In genomic region chr1:170868905-170869283, GRCm38 (mm10) we compare ENCODE assay signal across 8 mouse cellular contexts. TPM values are rescaled to one million over a fixed set of nuclear protein-coding genes. Genes with fewer than 3 reads are reported as not detected.
A peak's percentile ranks its signal among the peaks of the same experiment; 100 is the strongest.
DNase-seq lines count a peak whose midpoint lies in the region; ATAC-seq and TF ChIP-seq lines count a peak whose summit lies in the region.

No protein-coding gene starts in this region.

- H3K4me1 ChIP-seq in erythroblast, embryonic 14.5 days (ENCODE audit: control insufficient read depth): peaks cover 28% of the 10 kb centered on the region
- peaks cover 3% of the 10 kb centered on the region; the same call in 1 of the 2 replicates for H3K4me1 ChIP-seq in spleen, adult 2 months (ENCODE audit: control insufficient read depth, insufficient read depth, insufficient read length)
- peaks cover 35% of the 10 kb centered on the region for H3K4me1 ChIP-seq in liver, embryonic 12.5 days

- H3K4me2 ChIP-seq in liver, embryonic 12.5 days: peak overlapping the region; percentile 77

- H3K4me3 ChIP-seq in erythroblast, embryonic 14.5 days (replicated peaks): peak overlapping the region; percentile 78
- peak overlapping the region; percentile 57; the same call in 1 of the 2 replicates for H3K4me3 ChIP-seq in spleen, adult 2 months (ENCODE audit: extremely low read depth, insufficient read depth, insufficient read length)
- H3K4me3 ChIP-seq in liver, embryonic 12.5 days: peak overlapping the region; percentile 96

- TF ChIP-seq CTCF in spleen, adult 2 months (IDR thresholded peaks at IDR 0.05; ENCODE audit: extremely low read depth, insufficient read depth, insufficient read length, insufficient replicate concordance): no peak

- H3K27me3 ChIP-seq in erythroblast, embryonic 14.5 days (ENCODE audit: control insufficient read depth): no peaks in the 10 kb centered on the region
- H3K27me3 ChIP-seq in spleen, adult 2 months (ENCODE audit: control insufficient read depth, insufficient read depth, low read length): no peaks in the 10 kb centered on the region
- H3K27me3 ChIP-seq in liver, embryonic 12.5 days (replicated peaks): no peaks in the 10 kb centered on the region

- H3K27ac ChIP-seq in spleen, adult 2 months (ENCODE audit: insufficient read depth, low read length): no peak overlapping the region
- H3K27ac ChIP-seq in liver, embryonic 12.5 days: peak overlapping the region; percentile 91

- H3K9ac ChIP-seq in liver, embryonic 12.5 days: peak overlapping the region; percentile 91

- no peak for DNase-seq in spleen, adult 2 months (ENCODE audit: low read depth in 1 of 2, low spot score in 2 of 2)
- no peak for DNase-seq in spleen, postnatal 4 days (ENCODE audit: low spot score in 2 of 2)
- DNase-seq in layer of hippocampus, adult 11-12 months (ENCODE audit: low spot score): no peak
- DNase-seq in urinary bladder, postnatal 25 days (ENCODE audit: low spot score): no peak
- no peak for DNase-seq in adrenal gland, postnatal 36 days

- peaks cover 5% of the 10 kb centered on the region for H3K36me3 ChIP-seq in erythroblast, embryonic 14.5 days (ENCODE audit: control insufficient read depth)
- no peaks in the 10 kb centered on the region for H3K36me3 ChIP-seq in spleen, adult 2 months (ENCODE audit: control insufficient read depth, insufficient read depth, low read length)
- H3K36me3 ChIP-seq in liver, embryonic 12.5 days: peaks cover 15% of the 10 kb centered on the region

- WGBS in spleen, adult 2 months: 15% methylated on average over 14 of the region's 14 CpGs
- 11% methylated on average over 14 of the region's 14 CpGs for WGBS in liver, embryonic 12.5 days (ENCODE audit: insufficient replicate concordance)

- no peaks in the 10 kb centered on the region for H3K9me3 ChIP-seq in erythroblast, embryonic 14.5 days (ENCODE audit: control insufficient read depth, low read length)
- no peaks in the 10 kb centered on the region for H3K9me3 ChIP-seq in liver, embryonic 12.5 days (replicated peaks)

- ATAC-seq in erythroblast, adult 5-6 weeks (replicated peaks; ENCODE audit: low FRiP score, poor library complexity, severe bottlenecking): no peak
- no peak for ATAC-seq in liver, embryonic 12.5 days

- TF ChIP-seq POLR2A in spleen, adult 2 months (IDR thresholded peaks at IDR 0.05; ENCODE audit: low read depth, low read length): no peak

RNA-seq across cellular contexts. Expression of gene Atf6, which starts 1.3 kb away (rescaled TPM):
- polyA plus RNA-seq in erythroblast, embryonic 14.5 days (2012): 0.21 and 0.22 TPM in 2 replicates
- 17.3 and 21.5 TPM in 2 replicates for total RNA-seq in erythroblast, adult 5-6 weeks (2015; ENCODE audit: low replicate concordance)
- total RNA-seq in erythroblast, adult 5-6 weeks (2017; ENCODE audit: low replicate concordance): 22.6 and 27.2 TPM in 2 replicates
- 9.6 and 10.2 TPM in 2 replicates for polyA plus RNA-seq in spleen, adult 2 months (2012; rRNA removed)
- 9.6 and 10.6 TPM in 2 replicates for polyA plus RNA-seq in liver, embryonic 12.5 days (2016; fragmentation: Nextera tagmentation; extraction: Ambion mirVana)
- total RNA-seq in adrenal gland, postnatal 36 days (2021): 10 to 100 TPM; 34.5 to 40.6 TPM

RNA-seq across cellular contexts. Expression of gene Gm26620, which starts 16.0 kb away (rescaled TPM):
- polyA plus RNA-seq in erythroblast, embryonic 14.5 days (2012): 0.28 and 0.80 TPM in 2 replicates
- total RNA-seq in erythroblast, adult 5-6 weeks (2015; ENCODE audit: low replicate concordance): not detected in 2 replicates
- not detected in 2 replicates for total RNA-seq in erythroblast, adult 5-6 weeks (2017; ENCODE audit: low replicate concordance)
- polyA plus RNA-seq in spleen, adult 2 months (2012; rRNA removed): 0.44 and 1.2 TPM in 2 replicates
- 0.46 and 0.50 TPM in 2 replicates for polyA plus RNA-seq in liver, embryonic 12.5 days (2016; fragmentation: Nextera tagmentation; extraction: Ambion mirVana)
- total RNA-seq in adrenal gland, postnatal 36 days (2021): under 1 TPM; 0.53 to 0.95 TPM

RNA-seq across cellular contexts. Expression of gene Dusp12, which starts 16.4 kb away (rescaled TPM):
- polyA plus RNA-seq in erythroblast, embryonic 14.5 days (2012): 0.10 and 0.16 TPM in 2 replicates
- 1.7 TPM in 1 of 2 replicates, not detected in the other for total RNA-seq in erythroblast, adult 5-6 weeks (2015; ENCODE audit: low replicate concordance)
- 1.4 and 1.5 TPM in 2 replicates for total RNA-seq in erythroblast, adult 5-6 weeks (2017; ENCODE audit: low replicate concordance)
- 11.0 and 15.0 TPM in 2 replicates for polyA plus RNA-seq in spleen, adult 2 months (2012; rRNA removed)
- 25.7 and 27.3 TPM in 2 replicates for polyA plus RNA-seq in liver, embryonic 12.5 days (2016; fragmentation: Nextera tagmentation; extraction: Ambion mirVana)
- 10 to 100 TPM; 18.9 to 19.8 TPM for total RNA-seq in adrenal gland, postnatal 36 days (2021)

RNA-seq across cellular contexts. Expression of gene Fcrlb, which starts 43.8 kb away (rescaled TPM):
- not detected in 2 replicates for polyA plus RNA-seq in erythroblast, embryonic 14.5 days (2012)
- not detected in 2 replicates for total RNA-seq in erythroblast, adult 5-6 weeks (2015; ENCODE audit: low replicate concordance)
- not detected in 2 replicates for total RNA-seq in erythroblast, adult 5-6 weeks (2017; ENCODE audit: low replicate concordance)
- polyA plus RNA-seq in spleen, adult 2 months (2012; rRNA removed): 1.5 and 2.5 TPM in 2 replicates
- 0.10 and 0.13 TPM in 2 replicates for polyA plus RNA-seq in liver, embryonic 12.5 days (2016; fragmentation: Nextera tagmentation; extraction: Ambion mirVana)
- total RNA-seq in adrenal gland, postnatal 36 days (2021): not detected

RNA-seq across cellular contexts. Expression of gene Fcrla, which starts 58.5 kb away (rescaled TPM):
- not detected in 2 replicates for polyA plus RNA-seq in erythroblast, embryonic 14.5 days (2012)
- 0.63 TPM in 1 of 2 replicates, not detected in the other for total RNA-seq in erythroblast, adult 5-6 weeks (2015; ENCODE audit: low replicate concordance)
- 0.84 and 0.94 TPM in 2 replicates for total RNA-seq in erythroblast, adult 5-6 weeks (2017; ENCODE audit: low replicate concordance)
- polyA plus RNA-seq in spleen, adult 2 months (2012; rRNA removed): 116 and 142 TPM in 2 replicates
- 0.21 and 0.23 TPM in 2 replicates for polyA plus RNA-seq in liver, embryonic 12.5 days (2016; fragmentation: Nextera tagmentation; extraction: Ambion mirVana)
- under 1 TPM in 1 of 2 experiments, not detected in 1; 0.36 TPM for total RNA-seq in adrenal gland, postnatal 36 days (2021)

Comparison
In these comparisons a context has a peak if more than half of its experiments do, and no peak if none do; other contexts are left out.
1. RNA of gene Dusp12, which starts 16.4 kb away (polyA plus RNA-seq): 25.7 to 27.3 TPM in liver, embryonic 12.5 days and 11.0 to 15.0 TPM in spleen, adult 2 months; 0.10 to 0.16 TPM in erythroblast, embryonic 14.5 days; every median in the first group is over 10 times any median in the second.
2. Peak in every context shown above with its lines, with median percentiles within 50 percentile points of each other: H3K4me3 ChIP-seq.